Mouse (Mus musculus): Measurements from ENCODE around the gene Pard3.
A peak's percentile ranks its signal among the peaks of the same experiment; 100 is the strongest.

The Pard3 gene

GRCm38 (mm10) chr8:127546161-127546560 is 482.5 kb downstream of the Pard3 start:
- no peak for DNase-seq (ENCODE audit: low spot score in 2 of 2)

- no peak for DNase-seq (ENCODE audit: low spot score in 2 of 2)
These were observed 487.2 kb downstream of the Pard3 start for GRCm38 (mm10) chr8:127550928-127551327.

DNA sequence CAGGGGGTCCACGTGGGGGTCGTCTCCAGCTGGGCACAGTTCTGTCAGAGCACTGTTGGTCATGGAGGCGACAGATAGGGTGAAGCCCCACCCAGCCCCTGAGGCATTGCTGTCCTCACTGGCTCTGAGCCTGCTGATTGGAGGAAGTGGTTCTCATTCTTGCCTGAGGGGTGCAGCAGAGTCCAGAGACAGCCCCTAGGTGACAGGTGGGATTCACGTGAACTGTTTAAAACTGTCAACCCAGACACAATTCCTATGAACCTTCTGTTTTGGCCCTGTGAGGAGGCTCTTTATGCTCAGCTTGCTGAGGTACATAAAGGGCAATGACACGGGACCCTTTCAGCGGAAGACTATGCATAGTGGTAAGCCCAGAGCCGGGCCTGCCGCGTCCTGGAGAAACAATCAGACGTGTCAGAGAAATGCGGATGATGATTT is 488.5 kb downstream of the Pard3 start:
- no peak for DNase-seq (ENCODE audit: low spot score in 2 of 2)

GRCm38 (mm10) chr8:127552836-127553235 is 489.1 kb downstream of the Pard3 start:
- no peak for DNase-seq (ENCODE audit: low spot score in 2 of 2)

DNA sequence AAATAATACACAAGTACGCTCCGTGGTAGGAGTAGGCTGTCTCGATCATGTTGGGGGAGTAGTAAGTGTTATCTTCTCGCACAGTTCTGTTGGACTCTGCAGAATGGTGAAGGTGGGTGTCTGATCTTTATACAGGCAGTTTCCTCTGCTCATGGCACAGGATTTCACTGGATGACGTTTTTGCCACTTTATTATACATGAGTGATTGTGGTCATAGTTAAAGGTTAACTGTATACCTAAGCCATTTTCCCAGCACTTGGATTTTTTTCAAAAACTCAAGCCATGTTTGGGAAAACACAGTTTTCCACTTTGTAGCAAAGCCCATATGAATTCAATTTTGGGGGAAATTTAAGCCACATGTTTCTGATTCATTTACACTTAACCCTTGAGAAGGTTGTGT is 489.9 kb downstream of the Pard3 start:
- no peak for DNase-seq (ENCODE audit: low spot score in 2 of 2)

DNA sequence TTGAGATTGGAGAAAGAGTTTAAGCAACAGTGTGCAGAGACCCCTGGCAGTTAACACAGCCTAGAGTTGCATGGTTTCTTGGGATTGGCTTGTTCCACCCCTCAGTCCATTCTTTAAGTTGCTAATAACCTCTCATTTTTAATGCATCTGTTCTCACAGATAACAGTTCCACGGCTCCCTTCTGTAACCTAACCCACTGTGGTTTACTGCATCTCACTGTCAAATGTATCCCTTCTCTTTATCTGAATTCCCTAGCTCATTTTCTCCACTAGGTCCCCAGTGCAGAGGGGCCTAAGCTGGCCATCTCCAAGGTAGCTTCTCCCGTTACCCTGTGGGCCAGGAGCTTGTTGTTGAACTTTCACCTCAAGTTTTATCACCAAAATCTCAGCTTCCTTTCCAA is 492.1 kb downstream of the Pard3 start:
- no peak for DNase-seq (ENCODE audit: low spot score in 2 of 2)

DNA sequence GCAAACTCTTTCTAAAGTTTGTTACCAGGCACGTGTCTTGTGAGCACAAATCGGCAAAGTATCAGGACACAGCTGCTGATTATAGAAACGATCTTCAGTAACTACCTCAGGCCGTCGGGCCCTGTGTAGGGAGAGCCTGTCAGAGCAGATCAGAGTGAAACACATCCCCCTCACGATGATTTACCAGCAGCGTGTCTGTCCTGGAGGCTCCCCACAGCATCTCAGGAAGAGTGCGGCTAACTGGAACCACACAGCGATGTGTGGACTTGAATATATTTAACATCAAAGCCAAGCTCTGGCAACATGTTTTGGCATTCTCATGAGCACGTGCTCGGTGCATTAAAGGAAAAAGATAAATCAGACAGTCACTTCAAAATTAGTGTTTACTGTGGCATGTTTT is 493.3 kb downstream of the Pard3 start:
- no peak for DNase-seq (ENCODE audit: low spot score in 2 of 2)

GRCm38 (mm10) chr8:127557566-127557965 is 493.9 kb downstream of the Pard3 start:
- no peak for DNase-seq (ENCODE audit: low spot score in 2 of 2)

- no peak for DNase-seq (ENCODE audit: low spot score in 2 of 2)
These were observed 499.9 kb downstream of the Pard3 start for GRCm38 (mm10) chr8:127563634-127564033.

GRCm38 (mm10) chr8:127564426-127564825 is 500.7 kb downstream of the Pard3 start:
- no peak for DNase-seq (ENCODE audit: low spot score in 2 of 2)

- no peak for DNase-seq (ENCODE audit: low spot score in 2 of 2)
These were observed 505.5 kb downstream of the Pard3 start for GRCm38 (mm10) chr8:127569212-127569611.

GRCm38 (mm10) chr8:127570527-127570926 is 506.8 kb downstream of the Pard3 start:
- no peak for DNase-seq (ENCODE audit: low spot score in 2 of 2)

- no peak for DNase-seq (ENCODE audit: low spot score in 2 of 2)
These were observed 508.8 kb downstream of the Pard3 start for GRCm38 (mm10) chr8:127572493-127572892.

DNA sequence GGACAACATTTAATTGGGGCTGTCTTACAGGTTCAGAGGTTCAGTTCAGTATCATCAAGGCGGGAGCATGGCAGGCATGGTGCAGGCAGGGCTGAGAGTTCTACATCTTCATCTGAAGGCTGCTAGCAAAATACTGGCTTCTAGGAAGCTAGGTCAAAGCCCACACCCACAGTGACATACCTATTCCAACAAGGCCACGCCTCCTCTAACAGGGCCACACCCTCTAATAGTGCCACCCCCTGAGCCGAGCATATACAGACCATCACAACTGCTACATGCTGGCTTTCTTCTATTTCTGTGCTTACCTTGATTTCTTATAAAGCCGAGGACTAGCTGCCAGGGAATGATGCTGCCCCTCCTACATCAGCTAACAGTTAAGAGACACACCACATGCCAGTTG is 513.0 kb downstream of the Pard3 start:
- DNase-seq (ENCODE audit: low spot score in 2 of 2) = no peak

- no peak for DNase-seq (ENCODE audit: low spot score in 2 of 2)
These were observed 514.0 kb downstream of the Pard3 start for GRCm38 (mm10) chr8:127577656-127578055.

GRCm38 (mm10) chr8:127579436-127579835 is 515.7 kb downstream of the Pard3 start:
- DNase-seq (ENCODE audit: low spot score in 2 of 2) = no peak

DNA sequence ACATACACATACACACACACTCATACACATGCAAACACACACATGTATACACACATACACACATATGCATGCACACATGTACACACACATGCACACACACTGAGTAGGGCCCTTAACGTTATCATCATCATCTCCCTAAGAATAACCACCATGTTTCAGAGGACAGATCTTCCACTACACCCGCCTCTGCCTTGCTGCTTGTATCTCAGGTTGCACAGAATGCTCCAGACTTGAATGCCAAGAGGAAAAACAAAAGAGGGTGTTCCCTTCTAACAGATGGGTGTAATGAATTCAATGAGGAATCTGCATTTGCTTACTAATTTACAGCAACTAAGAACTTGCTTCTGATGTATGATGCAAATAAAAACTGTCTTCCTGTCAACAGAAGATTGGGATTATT is 519.7 kb downstream of the Pard3 start:
- no peak for DNase-seq (ENCODE audit: low spot score in 2 of 2)

DNA sequence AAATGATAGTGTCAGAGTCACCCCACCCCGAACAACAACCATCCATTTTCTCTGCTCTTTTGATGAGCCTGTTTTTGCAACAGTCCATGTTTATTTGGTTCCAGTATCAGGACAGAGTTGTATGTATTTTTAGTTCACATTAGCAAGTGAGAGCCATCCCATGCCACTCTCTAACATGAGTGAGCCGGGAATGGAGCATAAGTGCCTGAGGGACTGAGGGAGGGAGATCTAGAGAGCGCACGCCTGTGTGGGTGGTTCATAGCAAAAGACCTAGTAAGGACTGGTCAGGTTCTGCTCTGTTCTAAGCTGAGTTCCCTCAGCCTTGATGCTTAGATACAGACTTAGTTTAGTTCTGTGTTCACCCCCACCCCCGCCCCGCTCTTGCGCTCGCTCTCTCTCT is 521.9 kb downstream of the Pard3 start:
- no peak for DNase-seq (ENCODE audit: low spot score in 2 of 2)

GRCm38 (mm10) chr8:127586681-127587080 is 523.0 kb downstream of the Pard3 start:
- no peak for DNase-seq (ENCODE audit: low spot score in 2 of 2)

DNA sequence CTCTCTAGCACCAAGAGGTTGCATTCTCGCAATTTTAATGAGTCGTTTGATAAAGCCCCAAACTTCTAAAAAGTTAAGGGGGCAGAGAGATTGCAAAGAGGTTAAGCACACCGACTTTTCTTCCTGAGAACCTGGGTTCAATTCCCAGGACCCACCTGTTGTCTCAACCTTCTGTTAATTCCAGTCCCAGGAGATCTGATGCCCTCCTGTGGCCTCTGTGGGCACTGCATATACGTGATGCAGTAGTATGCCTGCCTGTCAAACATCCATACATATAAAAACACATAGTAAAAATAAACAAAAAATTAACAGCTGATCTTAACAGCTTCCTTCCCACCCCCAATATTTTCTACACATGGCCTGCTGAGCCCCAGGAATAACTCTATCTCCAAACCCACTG is 524.6 kb downstream of the Pard3 start:
- DNase-seq (ENCODE audit: low spot score in 2 of 2) = peak; percentile 30 to 66

GRCm38 (mm10) chr8:127589291-127589690 is 525.6 kb downstream of the Pard3 start:
- peak; percentile 39 to 80 for DNase-seq (ENCODE audit: low spot score in 2 of 2)

- no peak for DNase-seq (ENCODE audit: low spot score in 2 of 2)
These were observed 527.0 kb downstream of the Pard3 start for GRCm38 (mm10) chr8:127590674-127591186.

- DNase-seq (ENCODE audit: low spot score in 2 of 2) = no peak
These were observed 529.2 kb downstream of the Pard3 start for GRCm38 (mm10) chr8:127592648-127593574.

All from spleen, postnatal 4 days (tissue).